Mouse (Mus musculus): Measurements from ENCODE around the gene Hist1h3e. TPM values are rescaled to one million over a fixed set of nuclear protein-coding genes. Genes with fewer than 3 reads are reported as not detected.
A peak's percentile ranks its signal among the peaks of the same experiment; 100 is the strongest.
"Not testable (repeated sequence)": the region's sequence is repeated elsewhere in the genome, so short reads cannot be mapped to it uniquely, and the experiment has no call there.

Gene Hist1h3e
- 1.6 and 1.7 TPM in 2 replicates for polyA plus RNA-seq (2015; fragmentation: Nextera tagmentation; extraction: Ambion mirVana)

GRCm38 (mm10) chr13:23561883-23562659 is at the start of gene Hist1h3e:
Gene Hist1h3e (minus strand): TSS chr13:23562369.
- DNase-seq (ENCODE audit: low spot score): peak; percentile 99
- H3K4me1 ChIP-seq (ENCODE audit: insufficient read depth, low read depth, low read length): not testable (repeated sequence)

DNA sequence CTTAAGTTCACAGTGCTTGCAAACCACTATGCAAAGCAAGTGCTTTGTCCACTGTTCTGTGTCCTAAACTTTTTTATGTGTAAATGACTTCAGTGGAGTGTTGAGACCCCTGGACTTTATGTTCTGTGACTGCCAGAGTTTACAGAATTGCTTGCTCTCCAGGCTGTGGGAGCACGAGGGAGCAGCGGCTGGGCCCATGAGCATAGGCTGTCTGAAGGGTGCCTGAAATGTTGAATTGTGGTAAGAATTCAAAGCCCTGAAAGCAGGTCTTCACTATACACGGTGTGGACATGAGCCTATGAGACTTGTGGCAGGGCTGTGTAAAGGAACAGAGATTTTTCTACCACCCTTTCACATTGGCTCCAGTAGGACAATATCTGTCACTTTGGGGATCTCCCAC is 49.5 kb upstream of the Hist1h3e start:
- no peak overlapping the region for H3K9ac ChIP-seq (replicated peaks; ENCODE audit: low read depth)
- no peaks in the 10 kb centered on the region for H3K9me3 ChIP-seq (ENCODE audit: low read length)
- no peak overlapping the region for H3K27ac ChIP-seq (ENCODE audit: low read length)
- H3K4me3 ChIP-seq (ENCODE audit: low read depth, low read length): no peak overlapping the region
- no peak overlapping the region for H3K4me2 ChIP-seq (replicated peaks; ENCODE audit: low read depth, low read length)
- DNase-seq (ENCODE audit: low spot score) (no peak), ATAC-seq (no peak)
- no peaks in the 10 kb centered on the region for H3K36me3 ChIP-seq (ENCODE audit: insufficient read depth, low read length)
- H3K4me1 ChIP-seq (ENCODE audit: insufficient read depth, low read depth, low read length): no peaks in the 10 kb centered on the region
- H3K27me3 ChIP-seq (replicated peaks; ENCODE audit: insufficient read depth, low read length): no peaks in the 10 kb centered on the region
- WGBS: 87% methylated on average over 3 of the region's 3 CpGs
- TF ChIP-seq CTCF (IDR thresholded peaks at IDR 0.05) (no peak), EP300 (IDR thresholded peaks at IDR 0.05) (no peak)

More at GRCm38 (mm10) chr13:23561883-23562659, at the start of gene Hist1h3e:
- under 1% methylated on average over 42 of the region's 67 CpGs for WGBS
- H3K36me3 ChIP-seq (ENCODE audit: insufficient read depth, low read length); H3K27me3 ChIP-seq (replicated peaks; ENCODE audit: insufficient read depth, low read length); H3K9me3 ChIP-seq (ENCODE audit: low read length): not testable (repeated sequence)
- peak; percentile 90 for ATAC-seq
- 0 out of 2 replicates have a peak, but pooled peaks have one; percentile 17 for TF ChIP-seq CTCF (IDR thresholded peaks at IDR 0.05)
- H3K4me3 ChIP-seq (ENCODE audit: low read depth, low read length): peak within 1 kb of the TSS; percentile 38
- peak within 1 kb of the TSS; percentile 51 for H3K9ac ChIP-seq (replicated peaks; ENCODE audit: low read depth)
- H3K4me2 ChIP-seq (replicated peaks; ENCODE audit: low read depth, low read length): peak within 1 kb of the TSS; percentile 70
- H3K27ac ChIP-seq (ENCODE audit: low read length): peak within 1 kb of the TSS; percentile 91

DNA sequence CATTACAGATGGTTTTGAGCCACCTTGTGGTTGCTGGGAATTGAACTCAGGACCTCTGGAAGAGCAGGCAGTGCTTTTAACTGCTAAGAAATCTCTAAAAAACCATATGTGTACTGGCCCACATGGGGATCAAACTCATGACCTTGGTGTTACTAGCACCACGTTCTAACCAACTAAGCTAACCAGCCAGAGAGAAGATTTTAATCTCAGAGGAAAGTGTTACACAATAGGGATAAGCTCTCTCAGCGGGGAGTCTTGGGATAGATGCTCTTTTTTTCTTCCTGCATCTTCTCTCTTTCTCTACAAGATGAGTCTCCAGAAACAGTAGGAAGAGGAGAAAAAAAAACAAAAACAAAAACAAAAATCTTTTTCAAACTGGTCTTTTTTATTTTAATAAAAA is 48.2 kb upstream of the Hist1h3e start:
- Histone ChIP-seq H3K36me3 (ENCODE audit: insufficient read depth, low read length) (no peaks in the 10 kb centered on the region), H3K27me3 (replicated peaks; ENCODE audit: insufficient read depth, low read length) (no peaks in the 10 kb centered on the region), H3K9me3 (ENCODE audit: low read length) (no peaks in the 10 kb centered on the region), H3K4me3 (ENCODE audit: low read depth, low read length) (no peak overlapping the region), H3K9ac (replicated peaks; ENCODE audit: low read depth) (no peak overlapping the region), H3K4me1 (ENCODE audit: insufficient read depth, low read depth, low read length) (no peaks in the 10 kb centered on the region), H3K27ac (ENCODE audit: low read length) (no peak overlapping the region), H3K4me2 (replicated peaks; ENCODE audit: low read depth, low read length) (no peak overlapping the region)
- ATAC-seq: no peak
- 65% methylated on average over 2 of the region's 2 CpGs for WGBS
- TF ChIP-seq EP300 (IDR thresholded peaks at IDR 0.05): no peak
- no peak for TF ChIP-seq CTCF (IDR thresholded peaks at IDR 0.05)
- DNase-seq (ENCODE audit: low spot score): no peak

DNA sequence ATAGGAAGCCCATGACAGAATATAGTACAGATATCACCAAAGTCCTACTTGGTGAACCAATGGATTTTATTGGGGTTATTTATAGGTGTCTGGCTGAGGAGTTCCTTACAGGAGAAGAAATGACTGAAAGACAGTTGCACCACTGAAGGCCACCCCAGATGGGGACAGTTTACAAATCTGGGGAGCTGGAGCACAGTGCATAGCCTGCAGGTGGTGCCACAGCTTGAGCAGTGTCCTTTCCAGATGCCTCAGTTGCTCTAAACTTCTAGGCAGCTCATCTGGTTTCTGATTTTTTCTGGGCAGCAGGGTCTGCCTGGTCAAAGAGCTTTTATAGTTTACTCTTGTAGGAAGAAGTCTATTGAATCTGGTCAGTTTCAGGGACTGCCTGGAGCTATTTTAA is 47.7 kb upstream of the Hist1h3e start:
- TF ChIP-seq CTCF (IDR thresholded peaks at IDR 0.05) (no peak), EP300 (IDR thresholded peaks at IDR 0.05) (no peak)
- ATAC-seq (no peak), DNase-seq (ENCODE audit: low spot score) (no peak)
- no peaks in the 10 kb centered on the region for H3K9me3 ChIP-seq (ENCODE audit: low read length)
- H3K4me2 ChIP-seq (replicated peaks; ENCODE audit: low read depth, low read length): no peak overlapping the region
- no peak overlapping the region for H3K9ac ChIP-seq (replicated peaks; ENCODE audit: low read depth)
- no peaks in the 10 kb centered on the region for H3K36me3 ChIP-seq (ENCODE audit: insufficient read depth, low read length)
- H3K27ac ChIP-seq (ENCODE audit: low read length): no peak overlapping the region
- no peak overlapping the region for H3K4me3 ChIP-seq (ENCODE audit: low read depth, low read length)
- H3K27me3 ChIP-seq (replicated peaks; ENCODE audit: insufficient read depth, low read length): no peaks in the 10 kb centered on the region
- H3K4me1 ChIP-seq (ENCODE audit: insufficient read depth, low read depth, low read length): no peaks in the 10 kb centered on the region

GRCm38 (mm10) chr13:23609209-23609608 is 47.0 kb upstream of the Hist1h3e start:
- Histone ChIP-seq H3K9me3 (ENCODE audit: low read length) (no peaks in the 10 kb centered on the region), H3K36me3 (ENCODE audit: insufficient read depth, low read length) (no peaks in the 10 kb centered on the region), H3K27ac (ENCODE audit: low read length) (no peak overlapping the region), H3K4me2 (replicated peaks; ENCODE audit: low read depth, low read length) (no peak overlapping the region), H3K9ac (replicated peaks; ENCODE audit: low read depth) (no peak overlapping the region), H3K4me3 (ENCODE audit: low read depth, low read length) (no peak overlapping the region), H3K27me3 (replicated peaks; ENCODE audit: insufficient read depth, low read length) (no peaks in the 10 kb centered on the region), H3K4me1 (ENCODE audit: insufficient read depth, low read depth, low read length) (no peaks in the 10 kb centered on the region)
- 61% methylated on average over 4 of the region's 4 CpGs for WGBS
- ATAC-seq (no peak), DNase-seq (ENCODE audit: low spot score) (no peak)
- no peak for TF ChIP-seq CTCF (IDR thresholded peaks at IDR 0.05)
- no peak for TF ChIP-seq EP300 (IDR thresholded peaks at IDR 0.05)

- DNase-seq (ENCODE audit: low spot score) (no peak), ATAC-seq (no peak)
- H3K27ac ChIP-seq (ENCODE audit: low read length): no peak overlapping the region
- no peaks in the 10 kb centered on the region for H3K4me1 ChIP-seq (ENCODE audit: insufficient read depth, low read depth, low read length)
- H3K36me3 ChIP-seq (ENCODE audit: insufficient read depth, low read length): no peaks in the 10 kb centered on the region
- no peak for TF ChIP-seq CTCF (IDR thresholded peaks at IDR 0.05)
- no peaks in the 10 kb centered on the region for H3K9me3 ChIP-seq (ENCODE audit: low read length)
- H3K4me2 ChIP-seq (replicated peaks; ENCODE audit: low read depth, low read length): no peak overlapping the region
- no peak overlapping the region for H3K4me3 ChIP-seq (ENCODE audit: low read depth, low read length)
- H3K9ac ChIP-seq (replicated peaks; ENCODE audit: low read depth): no peak overlapping the region
- 86% methylated on average over 3 of the region's 3 CpGs for WGBS
- H3K27me3 ChIP-seq (replicated peaks; ENCODE audit: insufficient read depth, low read length): no peaks in the 10 kb centered on the region
These were observed 42.9 kb upstream of the Hist1h3e start for GRCm38 (mm10) chr13:23605052-23605451.

All from lung, postnatal 0 days (tissue).